Mouse (Mus musculus) frontal cortex, adult 2 months (tissue): ENCODE measurements at regions not wholly inside any gene's neighbourhood (a gene's known extent, or its start where the extent isn't known, plus 50 kb on each side); places are given as distances from the start of the nearest gene placed in this dataset.

Experiments
- DNase-seq, 2 experiments: peaks; one replicate each; pipeline ENCODE4 v3.0.0; 2022; ENCODE audit warnings: low spot score in 1 of 2; ENCODE audit errors: extremely low spot score in 1 of 2

GRCm38 (mm10) chr19:54440713-54441112 is 396.8 kb downstream of the Adra2a start:
- no peak for DNase-seq

GRCm38 (mm10) chr19:54460426-54461170 is 416.6 kb downstream of the Adra2a start:
- DNase-seq: no peak

GRCm38 (mm10) chr19:54462480-54462879 is 418.5 kb downstream of the Adra2a start:
- DNase-seq: no peak

DNA sequence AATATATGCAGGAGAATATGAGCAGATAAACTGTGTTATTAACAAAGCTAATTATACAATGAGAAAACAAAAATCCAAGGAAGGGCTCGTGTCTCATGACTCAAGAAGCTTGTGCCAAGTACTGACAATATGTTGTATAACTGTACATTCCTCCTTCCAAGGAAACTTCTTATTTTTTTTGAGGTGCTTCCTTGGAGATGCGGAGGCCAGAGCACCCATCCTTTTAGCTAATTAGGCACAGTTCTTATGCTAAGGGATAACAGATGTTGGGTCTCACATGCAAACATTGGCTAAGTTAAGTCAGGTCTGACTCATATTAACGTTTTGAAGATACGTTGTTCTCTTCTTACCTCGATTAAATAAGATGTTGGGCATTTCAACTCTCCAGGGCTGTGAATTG is 426.1 kb downstream of the Adra2a start:
- peak in 1 of 2 experiments; percentile 16 for DNase-seq

GRCm38 (mm10) chr19:54498066-54498465 is 454.1 kb downstream of the Adra2a start:
- DNase-seq: peak; percentile 14 to 52

DNA sequence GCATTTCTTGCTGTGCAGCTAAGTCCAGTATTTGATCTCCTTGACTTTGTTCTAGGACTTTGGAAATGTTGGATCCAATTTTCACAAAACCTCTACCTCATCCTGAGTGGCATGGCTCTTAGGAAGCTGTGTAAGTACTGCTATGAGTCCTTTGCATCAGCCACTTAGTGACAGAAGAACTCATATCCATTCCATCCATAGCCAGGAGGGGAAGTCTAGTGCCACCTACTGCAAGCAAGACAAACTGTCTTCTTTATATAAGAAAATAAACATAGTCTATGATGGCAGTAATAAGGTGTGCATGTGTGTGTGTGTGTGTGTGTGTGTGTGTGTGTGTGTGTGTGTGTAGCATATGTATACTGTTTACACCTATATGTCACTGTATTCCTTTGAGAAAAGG is 489.9 kb downstream of the Adra2a start:
- DNase-seq: peak in 1 of 2 experiments; percentile 33

GRCm38 (mm10) chr19:54555351-54555750 is 511.4 kb downstream of the Adra2a start:
- no peak for DNase-seq

DNA sequence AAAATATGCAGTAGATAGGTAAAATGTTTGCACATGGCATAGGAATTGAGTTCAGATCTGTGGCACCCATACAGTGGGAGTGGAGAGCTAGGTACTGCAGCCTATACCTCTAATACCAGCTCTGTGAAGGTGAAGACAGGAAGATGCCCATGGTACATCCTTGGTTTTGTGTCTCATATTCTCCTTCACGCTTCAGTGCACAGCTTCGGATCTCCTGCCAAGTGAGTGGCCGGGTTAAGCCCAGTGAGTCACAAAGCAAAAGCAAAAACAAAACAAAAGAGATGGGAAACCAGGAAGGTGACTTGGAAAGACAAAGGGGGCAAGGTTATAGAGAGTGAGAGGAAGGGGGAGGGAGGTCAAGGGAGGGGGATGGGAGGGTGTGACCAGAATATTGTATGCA is 514.0 kb downstream of the Adra2a start:
- DNase-seq: no peak

DNA sequence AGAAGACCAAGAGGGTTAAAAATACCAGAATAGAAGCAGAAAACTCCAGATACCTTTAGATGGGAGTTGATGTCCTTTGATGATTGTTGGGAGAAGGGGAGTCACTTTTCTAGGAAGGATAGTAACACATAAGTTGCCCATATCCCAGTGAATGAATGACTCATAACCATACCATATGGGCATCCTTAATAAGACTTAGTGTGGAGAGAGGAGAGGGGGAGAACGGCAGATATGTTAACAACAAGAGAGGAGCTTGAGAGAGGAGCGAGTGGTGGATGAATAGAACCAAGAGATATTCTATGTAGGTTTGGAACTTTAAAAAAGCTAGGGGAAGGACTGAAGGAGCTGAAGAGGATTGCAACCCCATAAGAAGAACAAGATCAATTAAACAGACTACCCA is 539.6 kb downstream of the Adra2a start:
- peak in 1 of 2 experiments; percentile 26 for DNase-seq

GRCm38 (mm10) chr19:54584687-54585237 is 540.8 kb downstream of the Adra2a start:
- DNase-seq: no peak

GRCm38 (mm10) chr19:54585326-54585725 is 541.4 kb downstream of the Adra2a start:
- DNase-seq: no peak

DNA sequence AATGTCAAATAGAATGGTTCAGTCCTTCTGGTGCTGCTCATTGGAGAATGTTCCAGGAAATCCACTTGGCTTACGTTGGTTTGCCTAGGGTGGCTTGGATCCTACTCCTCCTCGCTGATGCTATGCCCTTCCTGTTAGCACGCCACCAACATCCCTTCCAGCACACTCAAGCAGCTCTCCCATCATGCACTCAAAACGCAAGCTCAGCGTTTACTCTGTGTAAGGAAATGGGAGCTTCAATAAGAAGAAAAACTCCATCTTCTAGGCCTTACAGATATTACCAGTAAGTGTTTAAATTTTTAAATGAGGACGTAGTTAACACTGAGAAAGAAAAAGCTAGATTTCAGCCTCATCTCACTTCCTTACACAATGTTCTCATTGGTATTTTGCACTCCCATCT is 523.7 kb downstream of the Gpam start:
- no peak for DNase-seq

DNA sequence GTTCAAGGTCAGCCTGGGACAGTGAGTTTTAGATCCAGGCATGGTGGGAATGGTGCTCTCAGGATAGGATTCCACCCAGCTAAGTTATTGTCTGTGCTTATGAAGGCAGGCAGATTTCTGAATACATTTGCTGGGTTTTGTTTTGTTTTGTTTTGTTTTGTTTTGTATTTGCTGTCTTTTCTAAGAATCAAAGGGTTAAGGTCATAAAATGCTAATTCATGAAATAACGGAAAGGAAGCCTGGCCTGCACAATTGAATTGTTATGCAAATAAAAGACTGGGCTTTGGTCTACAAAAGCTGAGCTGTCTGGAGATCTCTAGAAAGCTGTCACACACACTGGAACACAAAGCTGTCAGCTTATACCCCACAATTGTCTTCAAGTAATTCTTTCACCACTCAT is 521.7 kb downstream of the Gpam start:
- no peak for DNase-seq

DNA sequence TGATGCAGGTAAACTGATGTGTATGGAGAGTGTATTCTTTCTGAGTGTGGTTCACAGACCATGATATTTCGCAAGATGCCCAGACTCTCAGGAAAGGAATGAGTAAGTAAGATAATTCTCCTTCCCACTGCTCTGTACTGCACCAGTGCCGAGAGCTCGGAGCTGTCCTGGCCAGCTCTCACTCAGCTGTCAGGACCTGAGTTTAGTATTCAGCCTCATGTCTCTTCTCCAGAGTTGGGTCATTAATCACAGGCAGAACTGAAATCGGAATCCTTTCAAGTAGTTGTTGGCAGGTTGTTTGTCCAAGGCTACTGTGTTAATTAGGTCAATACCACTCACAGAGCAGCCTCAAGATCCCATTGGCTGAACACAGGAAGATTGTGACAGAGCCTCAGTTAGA is 510.1 kb downstream of the Gpam start:
- DNase-seq: peak; percentile 7 to 10
